Mouse (Mus musculus): ENCODE measurements around the gene Lmcd1.

Lmcd1 gene

DNA sequence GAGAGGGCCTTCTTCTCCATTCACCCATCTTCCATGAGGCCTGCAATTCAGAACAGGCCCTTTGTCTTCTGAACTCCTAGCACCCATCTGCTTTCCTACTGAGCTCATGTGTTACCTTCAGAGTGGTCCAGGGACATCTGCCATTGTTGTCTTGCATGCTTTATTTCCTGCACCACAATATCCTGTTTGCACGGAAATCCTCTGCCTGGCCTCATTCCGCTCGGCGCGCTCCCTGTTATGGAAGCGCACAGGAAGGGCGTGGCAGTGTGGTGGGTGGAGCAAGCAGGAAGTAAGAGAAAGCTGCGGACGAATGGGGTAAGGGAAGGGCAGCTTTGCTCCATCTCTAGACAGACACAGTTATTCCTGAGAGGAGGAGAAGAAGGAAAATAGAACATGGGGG lies 14.1 kb downstream of the Lmcd1 start:
- CTCF ChIA-PET, result no interaction called here

- CTCF ChIA-PET, result no interaction called here
Observed at GRCm38 (mm10) chr6:112288271-112288670, 14.7 kb downstream of the Lmcd1 start.

DNA sequence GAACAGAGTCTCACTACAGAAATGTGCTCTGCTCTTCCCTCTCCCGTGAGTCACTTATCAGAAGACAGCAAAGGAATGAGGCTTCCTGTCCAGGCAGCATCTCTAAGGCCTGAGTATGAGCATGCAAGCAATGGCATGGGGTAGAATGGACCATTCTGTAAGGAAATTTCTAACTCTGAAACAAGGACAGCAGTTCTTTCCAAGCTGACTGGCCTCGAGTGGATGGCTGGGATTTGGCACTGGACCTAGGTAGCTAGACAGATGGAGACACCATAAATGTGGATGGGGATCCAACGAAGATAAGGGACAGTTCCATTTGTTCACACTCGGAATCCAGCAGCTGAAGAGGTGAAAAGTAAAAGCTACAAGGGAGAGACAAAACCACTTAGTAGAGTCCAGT lies 17.6 kb downstream of the Lmcd1 start:
- CTCF ChIA-PET, result no interaction called here

DNA sequence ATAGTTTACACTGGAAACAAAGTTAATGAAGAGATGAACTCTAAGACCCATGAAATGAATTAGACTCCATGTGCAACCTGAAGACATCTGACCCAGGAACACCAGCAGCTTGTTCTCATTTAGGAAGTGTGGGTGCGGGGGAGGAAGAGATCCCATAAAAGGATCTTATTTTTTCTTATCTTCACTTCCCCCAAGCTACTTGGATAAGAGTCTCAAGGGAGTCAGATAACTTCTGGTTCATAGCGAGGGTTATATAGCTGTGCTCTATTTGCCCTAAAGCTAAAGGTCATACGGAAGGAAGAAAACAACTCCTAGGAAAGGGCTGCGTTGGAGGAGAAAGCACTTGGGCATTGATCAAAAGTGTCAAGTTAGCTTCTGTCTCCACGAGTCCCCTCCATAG lies 19.8 kb downstream of the Lmcd1 start:
- CTCF ChIA-PET, result no interaction called here

- CTCF ChIA-PET, result no interaction called here
Observed at GRCm38 (mm10) chr6:112295269-112295668, 21.7 kb downstream of the Lmcd1 start.

DNA sequence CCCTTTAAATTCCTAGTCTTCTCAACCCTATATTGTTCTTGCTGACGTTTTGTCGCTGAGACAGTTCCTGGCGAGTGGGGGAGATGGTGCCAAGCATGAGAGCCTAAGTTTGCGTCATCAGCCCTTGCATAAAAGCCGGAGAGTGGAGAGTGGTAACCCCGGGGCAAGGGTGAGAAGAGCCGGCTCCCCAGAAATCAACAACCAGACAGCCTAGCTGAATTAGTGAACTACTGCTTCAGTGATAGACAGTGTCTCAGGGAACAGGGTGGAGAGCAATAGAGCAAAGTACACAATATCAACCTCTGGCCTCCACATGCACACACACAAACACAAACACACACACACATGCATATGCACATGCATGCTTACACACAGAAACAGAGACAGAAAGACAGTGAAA lies 26.6 kb downstream of the Lmcd1 start:
- CTCF ChIA-PET, result no interaction called here

DNA sequence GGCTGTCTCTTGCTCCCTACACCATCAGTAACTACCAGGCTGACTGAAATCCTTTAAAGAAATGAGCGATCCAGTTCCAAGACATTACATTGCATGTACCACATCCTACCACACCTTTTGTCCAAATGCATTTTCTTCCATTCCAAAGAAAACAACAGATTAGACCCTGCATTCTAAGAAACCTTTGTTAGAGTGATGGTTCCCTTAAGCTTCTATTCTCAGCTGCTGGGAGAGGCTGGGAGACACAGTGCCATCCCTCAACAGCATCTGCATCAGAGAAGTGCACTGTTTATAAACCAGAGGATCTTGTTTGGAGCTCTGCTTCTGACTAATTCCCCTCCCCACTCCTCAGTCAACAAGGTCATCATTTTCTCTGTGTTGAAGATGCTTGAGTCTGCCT lies 27.1 kb downstream of the Lmcd1 start:
- CTCF ChIA-PET, result no interaction called here

DNA sequence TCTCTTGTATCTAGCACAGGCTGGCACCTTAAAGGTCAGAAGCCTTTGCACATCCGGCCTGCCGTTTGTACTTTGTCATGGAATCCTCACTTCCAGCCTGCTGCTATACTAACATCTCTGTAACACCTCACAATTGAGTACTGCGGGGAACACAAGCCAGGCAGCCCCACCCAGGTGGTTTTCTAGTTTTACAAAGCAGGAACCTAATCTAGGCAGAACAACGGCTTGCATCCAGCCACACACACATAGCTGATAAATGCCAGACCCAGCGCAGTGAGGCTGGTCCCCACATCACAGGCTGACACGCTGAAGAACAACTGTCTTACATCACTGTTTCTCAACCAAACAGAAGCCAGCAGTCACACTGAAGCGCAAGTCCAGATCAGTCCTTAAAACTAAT lies 28.7 kb downstream of the Lmcd1 start:
- CTCF ChIA-PET, result no interaction called here

DNA sequence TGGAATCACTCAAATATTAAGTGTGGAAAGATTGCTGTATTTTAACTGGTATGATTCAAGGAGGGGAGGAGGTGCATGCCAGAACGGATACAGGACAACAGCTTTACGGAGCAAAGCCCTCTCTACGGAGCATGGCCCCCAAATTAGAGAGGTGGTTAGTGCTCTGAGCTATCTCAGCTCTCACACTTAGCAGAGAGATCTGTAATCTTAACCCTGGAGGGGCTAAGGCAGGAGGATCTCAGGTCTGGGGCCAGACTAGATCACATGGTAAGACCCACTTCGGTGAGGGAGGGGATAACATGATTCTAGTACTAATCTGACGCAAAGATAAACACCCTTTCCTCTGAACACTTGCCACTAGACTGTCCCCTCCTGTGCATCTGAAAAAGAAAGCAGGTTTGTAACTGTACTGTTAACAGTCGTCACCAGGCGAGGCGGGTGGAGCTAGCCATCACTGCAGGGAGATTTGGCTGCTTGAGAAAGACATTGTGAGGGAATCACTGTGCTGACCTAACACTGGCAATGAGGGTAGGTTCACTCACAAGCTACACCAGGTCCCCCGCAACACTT lies 29.3 kb downstream of the Lmcd1 start:
- CTCF ChIA-PET, result no interaction called here

DNA sequence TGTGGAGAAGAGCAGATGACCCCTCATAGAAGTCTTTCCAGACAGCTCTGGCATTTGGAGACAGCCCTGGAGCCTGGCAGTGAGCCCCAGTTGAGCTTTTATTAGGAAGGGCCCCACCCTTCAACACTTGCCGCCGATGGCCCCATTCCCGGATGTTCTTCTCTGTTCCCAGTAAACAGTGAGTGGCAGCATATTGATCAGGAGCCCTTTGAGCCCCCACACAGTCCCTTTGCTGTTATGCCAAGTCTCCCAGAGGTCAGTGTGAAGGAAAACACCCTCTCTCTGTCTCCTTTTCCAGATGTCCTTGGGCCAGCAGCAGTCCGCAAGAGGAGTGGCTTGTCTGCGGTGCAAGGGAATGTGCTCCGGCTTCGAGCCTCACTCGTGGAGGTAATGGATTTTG lies 31.2 kb downstream of the Lmcd1 start:
- CTCF ChIA-PET, result no interaction called here

- CTCF ChIA-PET, result no interaction called here
Observed at GRCm38 (mm10) chr6:112309330-112309938, 35.9 kb downstream of the Lmcd1 start.

GRCm38 (mm10) chr6:112311385-112311784 lies 37.8 kb downstream of the Lmcd1 start:
- CTCF ChIA-PET, result no interaction called here

DNA sequence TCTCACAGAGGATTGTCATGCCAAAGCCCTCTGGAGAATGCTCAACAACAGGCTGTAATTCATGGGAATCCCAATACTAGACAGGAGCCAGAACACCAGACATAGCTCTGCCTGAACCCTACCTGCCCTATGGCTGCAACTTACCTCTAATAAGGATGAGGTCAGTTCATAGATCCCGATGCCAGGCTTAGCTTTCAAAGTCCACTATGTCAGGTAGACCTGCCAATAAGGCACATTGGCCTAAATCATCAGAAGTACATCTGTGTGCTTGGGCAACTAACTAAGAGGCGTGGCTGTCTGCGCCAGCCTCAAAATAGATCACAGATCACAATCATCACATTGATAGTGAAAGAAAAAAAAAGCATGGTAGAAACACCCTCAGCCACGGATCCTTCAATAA lies 45.9 kb downstream of the Lmcd1 start:
- CTCF ChIA-PET, result no interaction called here

GRCm38 (mm10) chr6:112320679-112321078 lies 47.1 kb downstream of the Lmcd1 start:
- CTCF ChIA-PET, result no interaction called here

GRCm38 (mm10) chr6:112322916-112323315 lies 49.4 kb downstream of the Lmcd1 start:
- CTCF ChIA-PET, result no interaction called here

- CTCF ChIA-PET, result no interaction called here
Observed at GRCm38 (mm10) chr6:112325213-112325612, 51.7 kb downstream of the Lmcd1 start.

DNA sequence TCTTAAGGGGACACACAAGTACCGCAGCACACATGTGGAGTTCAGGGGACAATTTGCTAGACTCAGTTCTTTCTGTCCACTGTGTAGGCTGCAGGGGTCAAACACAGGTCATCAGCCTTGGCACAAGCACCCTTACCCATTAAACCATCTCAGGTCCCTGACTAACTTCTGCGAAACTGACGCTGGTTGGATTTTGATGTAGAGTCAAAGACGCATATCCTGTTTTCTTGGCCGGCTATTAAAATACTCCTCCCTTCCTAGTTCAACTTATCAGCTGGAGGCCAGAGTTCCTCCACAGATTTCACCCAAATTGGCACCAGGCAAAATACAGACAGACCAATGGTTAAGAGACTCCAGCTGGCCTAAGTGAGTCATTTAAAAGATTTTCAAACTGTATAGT lies 54.2 kb downstream of the Lmcd1 start:
- CTCF ChIA-PET, result no interaction called here

GRCm38 (mm10) chr6:112330520-112331222 lies 57.1 kb downstream of the Lmcd1 start:
- CTCF ChIA-PET, result no interaction called here

DNA sequence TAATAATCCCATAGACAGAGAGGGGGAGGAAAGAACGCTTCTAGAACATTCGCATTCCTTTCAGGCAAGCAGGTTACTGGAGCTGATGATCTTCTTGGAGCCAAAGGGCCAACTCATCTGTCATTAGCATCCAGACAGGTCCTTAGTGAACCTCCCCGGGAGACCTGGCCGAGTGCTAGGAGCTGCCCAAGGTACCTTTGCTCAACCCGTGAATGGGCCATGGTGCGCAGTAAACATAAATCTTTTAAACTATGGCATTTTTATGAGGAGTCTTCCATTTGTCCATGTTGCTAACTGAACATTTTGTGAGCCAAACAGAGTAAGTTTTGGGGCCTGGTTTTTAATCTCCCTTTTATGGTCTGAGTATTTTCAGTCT lies 57.7 kb downstream of the Lmcd1 start:
- CTCF ChIA-PET, result no interaction called here

DNA sequence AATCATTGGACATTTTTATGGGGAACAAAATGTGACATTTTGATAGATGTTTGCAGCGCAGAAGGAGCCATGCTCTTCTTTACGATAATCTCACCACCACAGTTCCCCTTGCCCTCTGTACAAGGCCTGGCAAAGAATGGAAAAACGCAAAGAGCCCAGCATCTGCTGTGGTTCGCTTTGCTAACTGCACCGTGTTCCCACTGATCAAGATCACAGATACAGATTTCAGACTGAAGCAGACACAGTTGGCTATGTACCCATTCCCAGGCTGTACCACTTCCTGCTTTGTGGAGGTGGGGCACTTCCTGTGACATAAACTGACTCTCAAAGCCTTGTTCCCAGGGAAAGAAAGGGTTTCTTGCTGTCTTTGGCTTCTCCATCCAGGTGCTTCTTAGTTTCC lies 60.4 kb downstream of the Lmcd1 start:
- CTCF ChIA-PET, result no interaction called here

DNA sequence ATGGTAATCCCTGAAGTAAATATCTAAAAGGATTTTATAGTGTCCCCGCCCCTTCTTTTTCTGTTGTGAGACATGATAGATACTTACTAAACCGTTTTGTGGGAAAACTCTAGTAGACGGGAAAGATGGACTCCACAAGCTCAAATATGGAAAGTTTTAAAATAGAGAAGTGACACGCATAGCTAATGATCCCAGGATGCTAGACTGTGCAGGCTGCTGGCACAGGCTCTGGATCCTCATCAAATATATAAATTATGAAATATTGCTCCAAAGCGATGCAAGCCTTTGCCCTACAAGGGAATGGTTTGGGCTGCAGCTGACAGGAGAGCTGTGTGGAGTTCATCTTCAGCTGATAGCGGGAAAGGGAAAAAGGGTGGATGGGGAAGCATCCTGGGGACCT lies 64.1 kb downstream of the Lmcd1 start:
- CTCF ChIA-PET, result no interaction called here

GRCm38 (mm10) chr6:112339016-112339415 lies 65.5 kb downstream of the Lmcd1 start:
- CTCF ChIA-PET, result no interaction called here

- CTCF ChIA-PET, result no interaction called here
Observed at GRCm38 (mm10) chr6:112350452-112350851, 76.9 kb downstream of the Lmcd1 start.

DNA sequence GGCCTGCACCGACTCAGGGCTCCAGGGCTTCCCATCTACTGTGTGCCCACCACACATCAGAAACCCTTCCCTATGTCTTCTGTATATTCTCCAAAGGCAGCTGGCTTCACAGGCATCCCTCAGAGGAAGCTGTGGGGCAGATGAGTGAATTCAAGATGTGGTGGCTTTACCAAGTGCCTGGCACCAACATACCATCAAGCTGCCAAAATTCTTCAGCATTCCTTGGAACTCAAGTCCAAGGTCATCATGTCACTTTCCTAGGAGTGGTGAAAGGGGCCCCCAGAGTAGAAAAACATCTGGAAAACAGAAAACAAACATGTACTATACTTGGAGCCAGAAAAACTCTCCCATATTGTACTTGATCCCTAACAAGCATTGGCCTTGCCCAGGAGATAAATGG lies 85.8 kb downstream of the Lmcd1 start:
- CTCF ChIA-PET, result no interaction called here
